Mouse (Mus musculus) liver, embryonic 15.5 days (tissue): ENCODE measurements around the gene Clec4a1. TPM values are rescaled to one million over a fixed set of nuclear protein-coding genes. Genes with fewer than 3 reads are reported as not detected.
A peak's percentile ranks its signal among the peaks of the same experiment; 100 is the strongest.

Experiments used
- ATAC-seq: fragments of 200-750 bp; cut with Nextera tagmentation; 2 replicates; pipeline ENCODE4 v1.8.0; 2017; ENCODE audit warnings: moderate number of reproducible peaks, mild to moderate bottlenecking, moderate library complexity; ENCODE audit not compliant: insufficient read depth
- H3K27ac ChIP-seq: fragments of 300-500 bp; sonication (generic); replicated peaks from 2 replicates; pipeline ENCODE4 v1.5.1; 2015; ENCODE audit warnings: mild to moderate bottlenecking, inconsistent platforms
- H3K27me3 ChIP-seq: fragments of 300-500 bp; sonication (generic); 2 replicates; pipeline ENCODE4 v1.6.1; 2015; ENCODE audit warnings: mild to moderate bottlenecking, inconsistent platforms
- H3K36me3 ChIP-seq: fragments of 300-500 bp; sonication (generic); replicated peaks from 2 replicates; pipeline ENCODE4 v1.6.1; 2015; ENCODE audit warnings: moderate library complexity, mild to moderate bottlenecking, inconsistent platforms
- H3K4me1 ChIP-seq: fragments of 300-500 bp; sonication (generic); replicated peaks from 2 replicates; pipeline ENCODE4 v1.6.1; 2015; ENCODE audit warnings: inconsistent platforms
- H3K4me2 ChIP-seq: fragments of 300-500 bp; sonication (generic); 2 replicates; pipeline ENCODE4 v1.6.1; 2015; ENCODE audit warnings: moderate library complexity, mild to moderate bottlenecking, inconsistent platforms
- H3K4me3 ChIP-seq: fragments of 300-500 bp; sonication (generic); replicated peaks from 2 replicates; pipeline ENCODE4 v1.5.1; 2015; ENCODE audit warnings: mild to moderate bottlenecking, inconsistent platforms
- H3K9ac ChIP-seq: fragments of 300-500 bp; sonication (generic); 2 replicates; pipeline ENCODE4 v1.6.1; 2015; ENCODE audit warnings: moderate library complexity, mild to moderate bottlenecking, inconsistent platforms
- H3K9me3 ChIP-seq: fragments of 300-500 bp; sonication (generic); replicated peaks from 2 replicates; pipeline ENCODE4 v1.6.1; 2016; ENCODE audit warnings: inconsistent platforms
- WGBS: fragments of 180-500 bp; shearing (Covaris S2); methylation state at CpG from one replicate; pipeline ENCODE4 v1.1.7; 2015; ENCODE audit warnings: mixed read lengths; ENCODE audit not compliant: insufficient replicate concordance; 5-methylcytosine and 5-hydroxymethylcytosine counted together
- polyA plus RNA-seq: library from polyadenylated mRNA; unstranded; fragments of >200 nt; fragmentation: Nextera tagmentation; extraction: Ambion mirVana; gene quantifications from 2 replicates; pipeline ENCODE4 v1.2.1, GENCODE M21; 2015

Clec4a1 gene
- polyA plus RNA-seq, 1 experiment from 2014 or later = 6.2 TPM

GRCm38 (mm10) chr6:122919922-122920321 lies 1.7 kb upstream of the Clec4a1 start:
- Histone ChIP-seq H3K4me3 (no peak overlapping the region), H3K36me3 (no peaks in the 10 kb centered on the region), H3K4me1 (no peaks in the 10 kb centered on the region), H3K4me2 (no peak overlapping the region), H3K9ac (no peak overlapping the region), H3K27ac (no peak overlapping the region), H3K9me3 (no peaks in the 10 kb centered on the region), H3K27me3 (no peaks in the 10 kb centered on the region)
- no peak for ATAC-seq
- WGBS = 41% methylated on average over 4 of the region's 4 CpGs

- H3K4me1 ChIP-seq = no peaks in the 10 kb centered on the region
- ATAC-seq = no peak
- H3K4me3 ChIP-seq = no peak overlapping the region
- H3K36me3 ChIP-seq = no peaks in the 10 kb centered on the region
- H3K9me3 ChIP-seq = no peaks in the 10 kb centered on the region
- no peaks in the 10 kb centered on the region for H3K27me3 ChIP-seq
- H3K27ac ChIP-seq = no peak overlapping the region
- 58% methylated on average over 3 of the region's 3 CpGs for WGBS
- H3K9ac ChIP-seq = no peak overlapping the region
- H3K4me2 ChIP-seq = no peak overlapping the region
These were observed 13.2 kb downstream of the Clec4a1 start for GRCm38 (mm10) chr6:122934845-122935244.

- Histone ChIP-seq H3K36me3 (no peaks in the 10 kb centered on the region), H3K9ac (no peak overlapping the region), H3K4me3 (no peak overlapping the region), H3K27ac (no peak overlapping the region), H3K27me3 (no peaks in the 10 kb centered on the region), H3K4me1 (no peaks in the 10 kb centered on the region), H3K9me3 (no peaks in the 10 kb centered on the region), H3K4me2 (no peak overlapping the region)
- ATAC-seq = no peak
- 64% methylated on average over 5 of the region's 5 CpGs for WGBS
These were observed 18.0 kb downstream of the Clec4a1 start for GRCm38 (mm10) chr6:122939618-122940017.

GRCm38 (mm10) chr6:122946760-122947159 lies 25.1 kb downstream of the Clec4a1 start:
- H3K4me1 ChIP-seq = no peaks in the 10 kb centered on the region
- WGBS = 50% methylated on average over 2 of the region's 2 CpGs
- no peaks in the 10 kb centered on the region for H3K36me3 ChIP-seq
- H3K4me2 ChIP-seq = no peak overlapping the region
- H3K9ac ChIP-seq = no peak overlapping the region
- H3K27me3 ChIP-seq = no peaks in the 10 kb centered on the region
- no peaks in the 10 kb centered on the region for H3K9me3 ChIP-seq
- no peak for ATAC-seq
- H3K27ac ChIP-seq = no peak overlapping the region
- no peak overlapping the region for H3K4me3 ChIP-seq

GRCm38 (mm10) chr6:122952401-122952800 lies 30.8 kb downstream of the Clec4a1 start, which contains the start of gene Clec4a3:
Gene Clec4a3, plus strand, starts transcription at chr6:122952515.
- H3K4me2 ChIP-seq = no peak within 1 kb of the TSS
- no peak within 1 kb of the TSS for H3K9ac ChIP-seq
- H3K4me1 ChIP-seq = no peaks in the 10 kb centered on the region
- WGBS = 42% methylated on average over 8 of the region's 8 CpGs
- ATAC-seq = peak; percentile 42; the same call in 1 of the 2 replicates
- no peaks in the 10 kb centered on the region for H3K36me3 ChIP-seq
- no peaks in the 10 kb centered on the region for H3K9me3 ChIP-seq
- H3K27me3 ChIP-seq = no peaks in the 10 kb centered on the region
- H3K27ac ChIP-seq = no peak within 1 kb of the TSS
- no peak within 1 kb of the TSS for H3K4me3 ChIP-seq

- ATAC-seq = no peak
- Histone ChIP-seq H3K27ac (no peak overlapping the region), H3K4me3 (no peak overlapping the region), H3K36me3 (no peaks in the 10 kb centered on the region), H3K4me2 (no peak overlapping the region), H3K4me1 (no peaks in the 10 kb centered on the region), H3K9ac (no peak overlapping the region), H3K9me3 (no peaks in the 10 kb centered on the region), H3K27me3 (no peaks in the 10 kb centered on the region)
- 40% methylated on average over 2 of the region's 2 CpGs for WGBS
These were observed 42.9 kb downstream of the Clec4a1 start for GRCm38 (mm10) chr6:122964562-122964961.

- Histone ChIP-seq H3K9ac (no peak overlapping the region), H3K27ac (no peak overlapping the region), H3K4me1 (no peaks in the 10 kb centered on the region), H3K36me3 (no peaks in the 10 kb centered on the region), H3K4me2 (no peak overlapping the region), H3K4me3 (no peak overlapping the region), H3K9me3 (no peaks in the 10 kb centered on the region), H3K27me3 (no peaks in the 10 kb centered on the region)
- 75% methylated on average over 2 of the region's 2 CpGs for WGBS
- no peak for ATAC-seq
These were observed 47.4 kb downstream of the Clec4a1 start for GRCm38 (mm10) chr6:122969048-122969447.

Other genes with a start within 250 kb of the Clec4a1 start
- gene Nanog, start 214.4 kb upstream of the Clec4a1 start, polyA plus RNA-seq = not detected in 2 replicates
- gene Slc2a3, start 120.2 kb upstream of the Clec4a1 start, polyA plus RNA-seq = 11.8 and 13.8 TPM in 2 replicates
- gene Foxj2, start 101.9 kb upstream of the Clec4a1 start, polyA plus RNA-seq = 1.3 and 1.5 TPM in 2 replicates
- gene C3ar1, start 65.7 kb upstream of the Clec4a1 start, polyA plus RNA-seq = 1.0 TPM in 2 replicates
- gene Necap1, start 47.4 kb upstream of the Clec4a1 start, polyA plus RNA-seq = 24.2 and 25.8 TPM in 2 replicates
- gene Clec4a3, start 30.7 kb downstream of the Clec4a1 start, polyA plus RNA-seq = 7.0 and 7.6 TPM in 2 replicates
- gene Clec4a4, start 68.5 kb downstream of the Clec4a1 start, polyA plus RNA-seq = not detected in 2 replicates
- not detected in 2 replicates for gene Clec4b1, start 128.1 kb downstream of the Clec4a1 start, polyA plus RNA-seq
- 9.7 and 14.1 TPM in 2 replicates for gene Clec4a2, start 184.6 kb downstream of the Clec4a1 start, polyA plus RNA-seq